Mouse (Mus musculus): ENCODE data around the gene St8sia1. TPM values are rescaled to one million over a fixed set of nuclear protein-coding genes. Genes with fewer than 3 reads are reported as not detected.

Gene St8sia1
- total RNA-seq, 2 experiments from 2014 or later: 0.16 to 0.42 TPM

DNA sequence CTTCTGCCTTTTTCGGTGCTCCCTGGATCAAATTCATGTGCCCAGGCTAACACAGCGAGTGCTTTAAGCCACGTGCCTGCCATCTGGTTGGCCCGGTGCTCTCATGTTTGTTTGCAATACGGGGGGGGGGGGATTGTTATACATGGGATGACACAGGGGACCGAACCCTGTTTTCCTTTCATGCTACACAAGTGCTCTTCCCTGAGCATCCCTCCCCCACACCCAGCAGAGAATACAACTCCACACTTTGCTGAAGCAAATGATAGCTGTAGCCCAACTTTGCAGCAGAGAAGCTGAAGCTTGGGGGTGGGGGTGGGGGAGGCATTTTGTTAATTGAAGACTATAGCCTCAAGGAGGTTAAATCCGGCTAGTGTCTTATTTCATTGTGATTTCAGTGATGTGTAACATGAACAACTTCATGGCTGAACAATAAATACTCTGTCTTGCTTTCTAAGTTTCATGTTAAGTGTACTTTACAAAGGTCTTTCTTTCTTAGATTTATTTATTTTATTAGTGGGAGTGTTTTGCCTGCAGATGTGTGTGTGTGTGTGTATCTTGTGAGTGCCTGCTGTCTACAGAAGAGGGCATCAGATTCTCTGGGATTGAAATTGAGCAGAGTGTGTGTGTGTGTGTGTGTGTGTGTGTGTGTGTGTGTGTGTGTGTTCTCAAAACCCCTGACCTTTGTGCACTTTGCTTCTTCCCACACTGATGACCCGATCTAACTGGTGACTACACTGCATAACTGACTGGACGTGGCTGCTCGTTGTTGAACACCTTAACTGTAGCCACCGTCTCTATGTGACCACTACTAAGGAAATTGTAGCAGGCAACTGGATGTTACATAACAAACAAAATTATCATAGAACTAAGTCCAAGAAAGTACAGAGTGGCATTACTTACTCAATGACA, 161.4 kb downstream of the St8sia1 start:
- DNase-seq: no peak
- intact Hi-C loops (cut with DNase I; ENCODE audit: low total_unique reads): no loop called here

GRCm38 (mm10) chr6:142801687-142802086, 162.6 kb downstream of the St8sia1 start:
- intact Hi-C loops (cut with DNase I; ENCODE audit: low total_unique reads): no loop called here
- DNase-seq: no peak

GRCm38 (mm10) chr6:142799704-142800374, 164.4 kb downstream of the St8sia1 start:
- DNase-seq: no peak
- intact Hi-C loops (cut with DNase I; ENCODE audit: low total_unique reads): no loop called here

GRCm38 (mm10) chr6:142798837-142799236, 165.4 kb downstream of the St8sia1 start:
- no peak for DNase-seq
- intact Hi-C loops (cut with DNase I; ENCODE audit: low total_unique reads): no loop called here

DNA sequence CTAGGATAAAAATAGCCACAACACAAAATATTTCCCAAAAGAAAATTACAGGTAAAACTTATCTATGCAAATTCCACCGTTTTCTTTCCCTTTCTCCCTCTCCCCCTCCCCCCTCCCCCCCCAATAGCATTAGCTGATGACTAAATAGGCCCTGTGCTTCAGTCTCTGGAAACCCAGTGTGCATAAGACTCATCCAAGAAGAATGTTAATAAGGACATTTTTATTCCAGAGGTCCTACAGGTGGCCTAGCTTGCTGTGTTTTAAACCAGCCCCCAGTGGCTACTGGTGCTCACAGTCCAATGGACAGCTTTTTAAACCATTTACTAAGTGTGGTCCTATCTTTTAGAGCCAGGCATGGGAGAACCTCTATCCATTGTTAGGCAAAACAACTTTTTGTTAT, 166.3 kb downstream of the St8sia1 start:
- intact Hi-C loops (cut with DNase I; ENCODE audit: low total_unique reads): no loop called here
- DNase-seq: no peak

GRCm38 (mm10) chr6:142795655-142796441, 168.4 kb downstream of the St8sia1 start:
- DNase-seq: no peak
- intact Hi-C loops (cut with DNase I; ENCODE audit: low total_unique reads): no loop called here

DNA sequence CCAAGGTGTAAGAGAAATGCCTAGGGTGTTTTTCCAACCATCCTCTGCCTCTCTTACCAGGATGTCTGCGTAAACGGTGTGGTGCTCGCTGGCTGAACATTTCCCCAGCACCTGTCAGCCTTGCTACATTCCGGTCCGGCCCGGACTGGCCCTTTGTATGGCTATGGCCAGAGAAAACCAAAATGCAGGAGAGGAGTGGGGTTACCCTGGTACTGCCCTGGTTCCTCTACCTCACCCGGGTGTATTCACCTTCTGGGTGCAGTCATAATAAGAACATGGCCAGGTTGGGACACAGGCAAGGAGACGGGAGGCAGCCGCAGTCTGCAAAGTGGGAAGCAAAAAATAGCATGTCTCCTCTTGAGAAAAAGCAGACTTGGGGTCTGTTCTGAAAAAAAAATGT, 169.2 kb downstream of the St8sia1 start:
- no peak for DNase-seq
- intact Hi-C loops (cut with DNase I; ENCODE audit: low total_unique reads): no loop called here

- DNase-seq: no peak
Observed at GRCm38 (mm10) chr6:142793468-142793867, 170.8 kb downstream of the St8sia1 start.

GRCm38 (mm10) chr6:142792241-142792968, 171.8 kb downstream of the St8sia1 start:
- intact Hi-C loops (cut with DNase I; ENCODE audit: low total_unique reads): no loop called here
- DNase-seq: no peak

More at GRCm38 (mm10) chr6:142793468-142793867, 170.8 kb downstream of the St8sia1 start:
- intact Hi-C loops (cut with DNase I; ENCODE audit: low total_unique reads): no loop called here

DNA sequence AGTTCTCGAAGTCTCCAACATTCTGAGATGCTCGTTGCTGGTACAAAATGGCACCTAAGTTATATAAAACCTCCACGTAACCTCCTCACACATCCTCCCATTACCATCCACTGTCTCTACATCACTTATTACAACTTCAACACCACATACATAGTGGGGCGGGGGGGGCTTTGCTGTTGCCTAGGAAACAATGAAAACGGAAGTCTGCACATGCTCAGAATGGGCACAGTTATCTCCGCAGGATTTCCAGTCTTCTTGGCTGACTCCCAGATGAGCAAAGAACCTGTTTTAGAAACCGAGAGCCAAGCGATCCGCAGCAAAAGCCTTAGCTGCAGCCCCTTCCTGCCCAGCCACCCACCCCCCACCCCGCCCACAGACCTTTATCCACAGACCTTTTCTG, 174.5 kb downstream of the St8sia1 start:
- no peak for DNase-seq
- intact Hi-C loops (cut with DNase I; ENCODE audit: low total_unique reads): loop anchor here (10.0 kb wide), 1 partner anchor 175 kb away; the partner anchor contains the start of gene St8sia1

GRCm38 (mm10) chr6:142788042-142788987, 175.9 kb downstream of the St8sia1 start:
- intact Hi-C loops (cut with DNase I; ENCODE audit: low total_unique reads): loop anchor here (10.0 kb wide), 1 partner anchor 176 kb away; the partner anchor contains the start of gene St8sia1
- DNase-seq: no peak

DNA sequence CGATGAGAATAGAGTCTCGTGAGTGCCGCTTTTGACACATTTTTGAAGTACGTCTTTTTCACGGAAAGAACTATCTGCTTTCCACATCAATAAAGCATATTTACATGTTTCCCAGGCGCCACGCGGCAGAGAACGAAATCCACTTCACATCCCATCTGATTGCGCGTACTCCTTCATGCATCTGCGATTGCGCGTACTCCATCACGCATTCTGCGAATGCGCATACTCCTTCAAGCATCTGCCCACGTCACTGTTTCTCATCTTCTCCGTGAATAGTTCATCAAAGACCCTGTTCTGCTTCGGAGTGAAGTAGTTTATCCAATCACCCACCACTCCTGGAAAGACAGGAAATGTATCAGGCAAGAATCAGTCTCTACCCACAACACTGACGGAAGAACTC, 178.1 kb downstream of the St8sia1 start:
- intact Hi-C loops (cut with DNase I; ENCODE audit: low total_unique reads): loop anchor here (10.0 kb wide), 1 partner anchor 179 kb away; the partner anchor contains the start of gene St8sia1
- no peak for DNase-seq

DNA sequence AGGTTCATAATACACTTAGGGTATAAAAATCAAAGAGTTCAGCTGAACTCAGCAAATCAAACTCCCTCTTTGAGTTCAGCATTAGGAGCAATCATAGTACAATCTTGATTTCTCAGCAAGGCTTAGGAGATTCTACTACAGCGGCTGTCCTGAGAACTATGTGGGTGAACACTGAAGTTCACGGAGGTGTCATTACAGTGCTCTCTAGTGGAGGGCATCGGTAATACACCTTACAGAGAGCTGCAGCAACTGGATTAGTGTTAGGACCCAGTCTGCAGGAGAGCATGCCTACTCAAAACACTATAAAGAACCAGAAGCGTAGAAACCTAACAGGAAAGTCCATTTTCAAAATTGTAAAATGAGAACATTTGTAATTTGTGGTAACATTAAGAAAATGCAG, 178.9 kb downstream of the St8sia1 start:
- DNase-seq: no peak
- intact Hi-C loops (cut with DNase I; ENCODE audit: low total_unique reads): loop anchor here (10.0 kb wide), 1 partner anchor 179 kb away; the partner anchor contains the start of gene St8sia1

DNA sequence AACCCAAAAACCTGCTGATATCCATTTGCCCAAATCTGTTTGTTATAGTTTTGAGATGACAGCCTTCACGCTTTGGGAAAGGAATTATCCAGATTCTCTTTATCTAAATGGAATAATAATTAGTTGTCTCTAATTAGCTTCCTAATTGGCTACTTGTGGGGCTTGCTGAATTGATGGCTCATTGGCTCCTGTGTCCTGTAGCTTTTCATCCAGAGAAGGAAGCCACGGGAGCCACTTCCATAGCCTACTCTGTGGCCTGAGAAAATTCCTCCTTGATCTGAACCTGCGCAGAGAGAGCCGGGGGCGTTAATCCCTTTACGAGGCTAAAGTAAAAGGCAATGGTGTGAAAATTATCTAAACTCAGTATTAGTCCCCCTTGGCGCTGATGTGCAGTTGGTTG, 183.0 kb downstream of the St8sia1 start:
- intact Hi-C loops (cut with DNase I; ENCODE audit: low total_unique reads): loop anchor here (10.0 kb wide), 1 partner anchor 184 kb away; the partner anchor contains the start of gene St8sia1
- no peak for DNase-seq

DNA sequence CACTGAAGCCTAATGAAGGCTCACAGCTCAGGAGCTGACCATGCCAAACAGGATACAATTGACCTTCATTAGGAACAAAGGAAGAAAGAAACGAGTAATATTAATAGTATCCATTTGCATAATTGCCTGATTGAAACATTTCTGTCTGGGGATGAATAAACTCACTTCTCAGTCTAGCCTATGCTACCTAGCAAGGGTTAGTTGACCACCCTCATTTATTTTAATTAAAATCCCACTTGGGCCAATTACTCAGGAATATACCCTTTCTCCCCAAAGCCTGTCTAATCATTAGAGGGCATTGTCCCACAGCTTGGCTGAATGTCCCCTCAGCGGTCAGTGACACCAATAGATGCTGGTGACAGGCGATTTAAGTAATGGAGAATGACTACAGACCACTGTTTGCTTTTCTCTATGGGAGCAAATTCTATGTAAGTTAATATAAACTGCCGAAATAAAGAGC, 183.6 kb downstream of the St8sia1 start:
- DNase-seq: no peak
- intact Hi-C loops (cut with DNase I; ENCODE audit: low total_unique reads): loop anchor here (10.0 kb wide), 1 partner anchor 184 kb away; the partner anchor contains the start of gene St8sia1

GRCm38 (mm10) chr6:142779812-142780573, 184.3 kb downstream of the St8sia1 start:
- DNase-seq: no peak
- intact Hi-C loops (cut with DNase I; ENCODE audit: low total_unique reads): loop anchor here (1.0 to 10.0 kb wide), 2 partner anchors 34 to 185 kb away; partner anchors contain the start of gene St8sia1

Data from gastrocnemius, postnatal 14 days (tissue).